Mouse (Mus musculus): ENCODE measurements around the gene Taf1c.

DNA sequence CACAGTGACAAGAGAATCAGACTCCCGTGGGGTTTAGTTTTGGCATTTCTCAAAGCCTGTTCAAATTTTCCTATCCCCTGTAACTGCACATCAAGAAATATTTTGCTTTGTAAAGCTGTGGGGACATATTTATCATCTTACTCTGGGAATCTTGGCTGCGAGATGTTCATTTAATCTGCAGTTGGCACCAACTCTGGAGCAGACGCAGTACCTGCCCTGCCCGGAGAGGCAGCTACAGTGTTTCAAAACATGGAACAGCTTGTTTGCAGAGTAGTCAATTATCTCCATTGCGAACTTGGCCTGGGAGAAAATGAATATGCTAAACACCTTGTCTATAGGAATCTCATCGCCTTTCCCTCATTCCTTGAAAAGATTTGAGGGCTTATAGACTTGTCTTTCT lies 33.2 kb upstream of the Taf1c start:
- TF ChIP-seq EP300 (IDR thresholded peaks at IDR 0.05; ENCODE audit: low read depth) (no peak), CTCF (IDR thresholded peaks at IDR 0.05; ENCODE audit: low read depth) (no peak)

Measured in liver, postnatal 0 days (tissue).